Mouse (Mus musculus) MEL (cell line): ENCODE results near the gene Ccl26. TPM values are rescaled to one million over a fixed set of nuclear protein-coding genes. Genes with fewer than 3 reads are reported as not detected.

Source experiments
- DNase-seq: peaks from one replicate; pipeline ENCODE4 v3.0.0; 2011; ENCODE audit warnings: low read depth, low spot score
- H3K27ac ChIP-seq: 2 replicates; pipeline ENCODE4 v1.5.1; 2012; ENCODE audit warnings: low read depth, mild to moderate bottlenecking, control low read depth, low read length, moderate library complexity; ENCODE audit not compliant: control insufficient read depth
- H3K27me3 ChIP-seq, 2 experiments: fragments of 150-350 bp in 1 of 2; sonication (generic) in 1 of 2; 2 replicates each; pipeline ENCODE4 v1.6.1; 2012; ENCODE audit warnings: low read length in 2 of 2, mild to moderate bottlenecking in 2 of 2, improper control_type of control experiment in 1 of 2, moderate library complexity in 1 of 2; ENCODE audit not compliant: insufficient read depth in 2 of 2, control insufficient read depth in 1 of 2
- H3K36me3 ChIP-seq, 2 experiments: 2 replicates each; pipeline ENCODE4 v1.6.1; 2012 to 2014; ENCODE audit warnings: low read length in 2 of 2, improper control_type of control experiment in 1 of 2, inconsistent platforms in 1 of 2, mild to moderate bottlenecking in 1 of 2; ENCODE audit not compliant: insufficient read depth in 2 of 2, control insufficient read depth in 1 of 2
- H3K4me1 ChIP-seq, 2 experiments: fragments of 150-350 bp in 1 of 2; sonication (generic) in 1 of 2; 2 replicates each; pipeline ENCODE4 v1.6.1; 2012; ENCODE audit warnings: low read length in 2 of 2, improper control_type of control experiment in 1 of 2, mild to moderate bottlenecking in 1 of 2; ENCODE audit not compliant: insufficient read depth in 2 of 2, control insufficient read depth in 1 of 2
- H3K4me3 ChIP-seq, 2 experiments: fragments of 150-350 bp in 1 of 2; sonication (generic) in 1 of 2; 2 replicates each; pipeline ENCODE4 v1.5.1; 2012; ENCODE audit warnings: low read depth in 2 of 2, low read length in 2 of 2, mild to moderate bottlenecking in 2 of 2, moderate library complexity in 2 of 2, control low read depth in 1 of 2, improper control_type of control experiment in 1 of 2; ENCODE audit not compliant: control insufficient read depth in 1 of 2, insufficient read depth in 1 of 2
- H3K79me2 ChIP-seq: 2 replicates; pipeline ENCODE4 v1.6.1; 2012; ENCODE audit warnings: mild to moderate bottlenecking, low read length, moderate library complexity; ENCODE audit not compliant: control insufficient read depth, poor library complexity, insufficient read depth
- H3K9ac ChIP-seq: 2 replicates; pipeline ENCODE4 v1.6.1; 2012; ENCODE audit warnings: low read depth, mild to moderate bottlenecking, control low read depth, low read length, moderate library complexity; ENCODE audit not compliant: control insufficient read depth, poor library complexity, severe bottlenecking
- H3K9me3 ChIP-seq: fragments of 150-350 bp; sonication (generic); replicated peaks from 2 replicates; pipeline ENCODE4 v1.6.1; 2012; ENCODE audit warnings: mild to moderate bottlenecking, low read length, improper control_type of control experiment, moderate library complexity; ENCODE audit not compliant: insufficient read depth
- CHD2 ChIP-seq: IDR thresholded peaks from 2 replicates; pipeline ENCODE4 v1.6.1; 2011; ENCODE audit warnings: low read length, improper control_type of control experiment
- E2F4 ChIP-seq: IDR thresholded peaks from 2 replicates; pipeline ENCODE4 v1.6.1; 2011; ENCODE audit warnings: low read depth, low read length, improper control_type of control experiment, borderline replicate concordance
- ELF1 ChIP-seq: IDR thresholded peaks from 2 replicates; pipeline ENCODE4 v1.6.1; 2014; ENCODE audit warnings: low read depth, mild to moderate bottlenecking, inconsistent platforms, low read length, improper control_type of control experiment, moderate library complexity
- EP300 ChIP-seq, 2 experiments: IDR thresholded peaks; 2 replicates each; pipeline ENCODE4 v1.6.1; 2011; ENCODE audit warnings: improper control_type of control experiment in 2 of 2, low read length in 2 of 2, low read depth in 1 of 2, mild to moderate bottlenecking in 1 of 2
- ETS1 ChIP-seq: IDR thresholded peaks from 2 replicates; pipeline ENCODE4 v1.6.1; 2012; ENCODE audit warnings: low read depth, mild to moderate bottlenecking, inconsistent platforms, low read length, improper control_type of control experiment, moderate library complexity
- GABPA ChIP-seq: IDR thresholded peaks from 2 replicates; pipeline ENCODE4 v1.6.1; 2012; ENCODE audit warnings: low read depth, mild to moderate bottlenecking, inconsistent platforms, low read length, improper control_type of control experiment, moderate library complexity
- GATA1 ChIP-seq: IDR thresholded peaks from 2 replicates; pipeline ENCODE4 v1.6.1; 2011; ENCODE audit warnings: low read depth, low read length, improper control_type of control experiment
- JUND ChIP-seq: IDR thresholded peaks from 2 replicates; pipeline ENCODE4 v1.6.1; 2011; ENCODE audit warnings: low read depth, mild to moderate bottlenecking, improper control_type of control experiment, low read length
- MAFK ChIP-seq: IDR thresholded peaks from 2 replicates; pipeline ENCODE4 v1.6.1; 2011; ENCODE audit warnings: low read depth, mild to moderate bottlenecking, low read length, improper control_type of control experiment, borderline replicate concordance
- MAX ChIP-seq: IDR thresholded peaks from 2 replicates; pipeline ENCODE4 v1.6.1; 2011; ENCODE audit warnings: low read length, improper control_type of control experiment
- MAZ ChIP-seq: IDR thresholded peaks from 2 replicates; pipeline ENCODE4 v1.6.1; 2012; ENCODE audit warnings: low read depth, mild to moderate bottlenecking, inconsistent platforms, low read length, improper control_type of control experiment
- MYB ChIP-seq: IDR thresholded peaks from 2 replicates; pipeline ENCODE4 v1.6.1; 2011; ENCODE audit warnings: mild to moderate bottlenecking, low read depth, low read length, improper control_type of control experiment
- MYC ChIP-seq: IDR thresholded peaks from 2 replicates; pipeline ENCODE4 v1.6.1; 2011; ENCODE audit warnings: low read depth, mild to moderate bottlenecking, low read length, improper control_type of control experiment, moderate library complexity
- NRF1 ChIP-seq: IDR thresholded peaks from 2 replicates; pipeline ENCODE4 v1.6.1; 2014; ENCODE audit warnings: low read depth, mild to moderate bottlenecking, inconsistent platforms, low read length, improper control_type of control experiment, moderate library complexity; ENCODE audit not compliant: poor library complexity, insufficient read depth, severe bottlenecking
- POLR2A ChIP-seq, 2 experiments: IDR thresholded peaks; 2 replicates each; pipeline ENCODE4 v1.6.1; 2011 to 2012; ENCODE audit warnings: low read length in 2 of 2, mild to moderate bottlenecking in 2 of 2, control low read depth in 1 of 2, improper control_type of control experiment in 1 of 2, low read depth in 1 of 2, moderate library complexity in 1 of 2; ENCODE audit not compliant: control insufficient read depth in 1 of 2, insufficient read depth in 1 of 2, poor library complexity in 1 of 2
- POLR2AphosphoS5 ChIP-seq: IDR thresholded peaks from 2 replicates; pipeline ENCODE4 v1.6.1; 2012; ENCODE audit warnings: low read depth, borderline replicate concordance, mild to moderate bottlenecking, inconsistent platforms, low read length, moderate library complexity, mixed read lengths
- RAD21 ChIP-seq: IDR thresholded peaks from 2 replicates; pipeline ENCODE4 v1.6.1; 2011; ENCODE audit warnings: mild to moderate bottlenecking, low read depth, low read length, improper control_type of control experiment
- SIN3A ChIP-seq: IDR thresholded peaks from 2 replicates; pipeline ENCODE4 v1.6.1; 2012; ENCODE audit warnings: low read length, improper control_type of control experiment, inconsistent platforms
- TAL1 ChIP-seq: IDR thresholded peaks from 2 replicates; pipeline ENCODE4 v1.6.1; 2012; ENCODE audit warnings: mild to moderate bottlenecking, inconsistent platforms, low read length, moderate library complexity, mixed read lengths
- TBP ChIP-seq: IDR thresholded peaks from 2 replicates; pipeline ENCODE4 v1.8.0; 2011; ENCODE audit warnings: low read depth, low read length, improper control_type of control experiment
- TCF12 ChIP-seq: IDR thresholded peaks from 2 replicates; pipeline ENCODE4 v1.6.1; 2014; ENCODE audit warnings: low read depth, mild to moderate bottlenecking, inconsistent platforms, low read length, improper control_type of control experiment, moderate library complexity
- UBTF ChIP-seq: IDR thresholded peaks from 2 replicates; pipeline ENCODE4 v1.6.1; 2012; ENCODE audit warnings: low read depth, mild to moderate bottlenecking, inconsistent platforms, low read length, improper control_type of control experiment, moderate library complexity, borderline replicate concordance; ENCODE audit not compliant: insufficient read depth
- USF2 ChIP-seq, 2 experiments: IDR thresholded peaks; 2 replicates each; pipeline ENCODE4 v1.6.1; 2011 to 2012; ENCODE audit warnings: improper control_type of control experiment in 2 of 2, low read length in 2 of 2, borderline replicate concordance in 1 of 2, inconsistent platforms in 1 of 2, low read depth in 1 of 2, mild to moderate bottlenecking in 1 of 2; ENCODE audit not compliant: insufficient read depth in 1 of 2
- ZC3H11A ChIP-seq: IDR thresholded peaks from 2 replicates; pipeline ENCODE4 v1.6.1; 2012; ENCODE audit warnings: low read depth, mild to moderate bottlenecking, inconsistent platforms, low read length, improper control_type of control experiment
- ZMIZ1 ChIP-seq: IDR thresholded peaks from 2 replicates; pipeline ENCODE4 v1.6.1; 2012; ENCODE audit warnings: low read depth, mild to moderate bottlenecking, inconsistent platforms, low read length, improper control_type of control experiment, moderate library complexity
- polyA plus RNA-seq, 2 experiments: library from polyadenylated mRNA; stranded (reverse) in 1 of 2; unstranded in 1 of 2; fragments of >175 nt in 1 of 2; fragments of >200 nt in 1 of 2; gene quantifications; 2 replicates each; pipeline versions ENCODE4 v1.2.1 to v1.2.4; 2012; ENCODE audit warnings: low replicate concordance in 2 of 2, low read depth in 1 of 2; ENCODE audit not compliant: insufficient read length in 2 of 2, insufficient read depth in 1 of 2, missing spikeins in 1 of 2
- total RNA-seq: library from RNA; depleted of rRNA; stranded (reverse); fragments of 300-350 nt; gene quantifications from 2 replicates; pipeline ENCODE4 v1.2.3, GENCODE M21; 2012

Gene Ccl26
- total and polyA plus RNA-seq, 3 experiments, result not detected

DNA sequence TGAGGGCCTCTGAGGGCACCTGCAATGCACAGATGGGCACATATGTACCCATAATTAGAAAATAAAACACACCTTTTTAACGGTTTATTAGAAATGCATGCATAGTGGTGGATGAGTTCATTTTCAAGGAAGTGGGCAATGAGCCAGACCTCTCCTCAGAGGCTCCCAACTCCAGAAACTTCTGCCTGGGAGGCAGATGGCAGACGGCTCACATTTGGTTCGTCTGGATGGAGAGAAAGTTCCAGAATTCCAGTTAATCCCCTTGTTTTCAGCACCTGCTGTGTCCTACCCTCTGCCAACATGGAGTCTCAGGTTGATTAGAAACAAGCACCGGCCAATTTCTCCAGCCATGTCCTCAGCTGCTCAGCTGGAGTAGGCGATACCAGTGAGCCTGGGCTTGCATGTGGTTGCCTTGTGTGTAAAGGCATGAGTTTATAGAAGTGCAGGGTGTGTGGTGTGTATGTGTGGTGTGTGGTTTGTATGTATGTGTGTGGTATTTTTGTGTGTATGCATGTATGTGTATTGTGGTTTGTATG is 46.0 kb downstream of the Ccl26 start:
- H3K27me3 ChIP-seq, result no peaks in the 10 kb centered on the region
- H3K9me3 ChIP-seq, result no peaks in the 10 kb centered on the region
- no peaks in the 10 kb centered on the region for H3K36me3 ChIP-seq
- no peak overlapping the region for H3K27ac ChIP-seq
- DNase-seq, result no peak
- H3K4me3 ChIP-seq, result no peak overlapping the region
- H3K4me1 ChIP-seq, result no peaks in the 10 kb centered on the region
- H3K9ac ChIP-seq, result no peak overlapping the region
- no peaks in the 10 kb centered on the region for H3K79me2 ChIP-seq
- TF ChIP-seq MYB, result no peak
- no peak for TF ChIP-seq MAZ
- TF ChIP-seq UBTF, result no peak
- TF ChIP-seq MAFK, result no peak
- no peak for TF ChIP-seq ZC3H11A
- TF ChIP-seq ZMIZ1, result no peak
- TF ChIP-seq CHD2, result no peak
- no peak for TF ChIP-seq MAX
- no peak for TF ChIP-seq USF2 (IDR thresholded peaks at IDR 0.05; ENCODE audit: borderline replicate concordance in 1 of 2, insufficient read depth in 1 of 2, low read depth in 1 of 2, low read length in 2 of 2)
- no peak for TF ChIP-seq NRF1
- no peak for TF ChIP-seq TCF12
- no peak for TF ChIP-seq MYC
- TF ChIP-seq, all 39 proteins: peak for 0

- H3K27me3 ChIP-seq, result no peaks in the 10 kb centered on the region; a peak in 1 of 4 replicates
- H3K4me3 ChIP-seq, result no peak overlapping the region
Observed at GRCm38 (mm10) chr5:135513131-135513530, 50.2 kb downstream of the Ccl26 start.

More at GRCm38 (mm10) chr5:135513131-135513530, 50.2 kb downstream of the Ccl26 start:
- no peak overlapping the region for H3K27ac ChIP-seq
- H3K9me3 ChIP-seq, result no peaks in the 10 kb centered on the region
- TF ChIP-seq SIN3A (no peak), JUND (no peak), ZC3H11A (no peak), EP300 (IDR thresholded peaks at IDR 0.05; ENCODE audit: low read depth in 1 of 2, low read length in 2 of 2) (no peak), POLR2AphosphoS5 (no peak), ETS1 (no peak), RAD21 (no peak), E2F4 (no peak), MYB (no peak), GABPA (no peak), TAL1 (no peak), MYC (no peak), MAZ (no peak), MAX (no peak), ELF1 (no peak), POLR2A (IDR thresholded peaks at IDR 0.05; ENCODE audit: control insufficient read depth in 1 of 2, insufficient read depth in 1 of 2, low read depth in 1 of 2, low read length in 2 of 2, poor library complexity in 1 of 2) (no peak), TBP (no peak), GATA1 (no peak), USF2 (IDR thresholded peaks at IDR 0.05; ENCODE audit: borderline replicate concordance in 1 of 2, insufficient read depth in 1 of 2, low read depth in 1 of 2, low read length in 2 of 2) (no peak)
- H3K36me3 ChIP-seq, result no peaks in the 10 kb centered on the region
- H3K4me1 ChIP-seq, result no peaks in the 10 kb centered on the region
- no peak overlapping the region for H3K9ac ChIP-seq
- H3K79me2 ChIP-seq, result no peaks in the 10 kb centered on the region
- no peak for DNase-seq
